In genomic region chr1:21078481-21079214, GRCm38 (mm10) we compare ENCODE assay signal across 8 mouse cellular contexts. TPM values are rescaled to one million over a fixed set of nuclear protein-coding genes. Genes with fewer than 3 reads are reported as not detected.
DNase-seq lines count a peak whose midpoint lies in the region; ATAC-seq and TF ChIP-seq lines count a peak whose summit lies in the region.

No protein-coding gene starts in this region.

- 1% methylated on average over 36 of the region's 36 CpGs for WGBS in heart, embryonic 12.5 days
- WGBS in liver, adult 2 months: 1% methylated on average over 36 of the region's 36 CpGs

- TF ChIP-seq CTCF in liver, adult 2 months (IDR thresholded peaks at IDR 0.05; ENCODE audit: low read depth, low read length): no peak

- H3K4me2 ChIP-seq in heart, embryonic 12.5 days: peak overlapping the region; percentile 70

- ATAC-seq in heart, embryonic 12.5 days (ENCODE audit: insufficient number of reproducible peaks, low FRiP score): peak; percentile 47

- H3K36me3 ChIP-seq in heart, embryonic 12.5 days: no peaks in the 10 kb centered on the region
- H3K36me3 ChIP-seq in liver, adult 2 months (ENCODE audit: control insufficient read depth, insufficient read depth, low read length): no peaks in the 10 kb centered on the region

- H3K79me2 ChIP-seq in liver, adult 2 months (ENCODE audit: control insufficient read depth, insufficient read depth, low read length): peaks cover 22% of the 10 kb centered on the region; the same call in 1 of the 2 replicates

- H3K9ac ChIP-seq in heart, embryonic 12.5 days: peak overlapping the region; percentile 79
- peak overlapping the region; percentile 79 for H3K9ac ChIP-seq in liver, adult 2 months (ENCODE audit: low read depth, low read length)

- H3K4me3 ChIP-seq in heart, embryonic 12.5 days: peak overlapping the region; percentile 72
- H3K4me3 ChIP-seq in liver, adult 2 months (ENCODE audit: insufficient read depth, low read depth, low read length): peak overlapping the region; percentile 73

- peak overlapping the region; percentile 58 for H3K27ac ChIP-seq in heart, embryonic 12.5 days (ENCODE audit: poor library complexity, severe bottlenecking)
- H3K27ac ChIP-seq in liver, adult 2 months (replicated peaks; ENCODE audit: insufficient read depth, low read depth, low read length): peak overlapping the region; percentile 67

- peak; percentile 39 for DNase-seq in adrenal gland, postnatal 14 days
- DNase-seq in adrenal gland, adult 2 months: no peak
- DNase-seq in spleen, postnatal 36 days (ENCODE audit: low spot score in 2 of 2): peak; percentile 8
- no peak for DNase-seq in spleen, adult 18-20 months
- peak; percentile 18 for DNase-seq in liver, adult 2 months (ENCODE audit: extremely low read depth, low read depth, low spot score)
- DNase-seq in natural killer cell, adult 2 months (ENCODE audit: low spot score in 2 of 2): peak; percentile 11 to 25
- no peak for DNase-seq in right cerebral cortex, postnatal 4 days

- H3K4me1 ChIP-seq in heart, embryonic 12.5 days (replicated peaks): peaks cover 49% of the 10 kb centered on the region
- peaks cover 12% of the 10 kb centered on the region for H3K4me1 ChIP-seq in liver, adult 2 months (ENCODE audit: control insufficient read depth, insufficient read depth, low read length)

- TF ChIP-seq POLR2A in liver, adult 2 months (IDR thresholded peaks at IDR 0.05; ENCODE audit: extremely low read depth, insufficient read depth, low read length): 0 out of 2 replicates have a peak, but pooled peaks have one; percentile 51

- no peaks in the 10 kb centered on the region for H3K27me3 ChIP-seq in heart, embryonic 12.5 days (replicated peaks)
- no peaks in the 10 kb centered on the region for H3K27me3 ChIP-seq in liver, adult 2 months (ENCODE audit: control insufficient read depth, insufficient read depth, low read length)

- no peaks in the 10 kb centered on the region for H3K9me3 ChIP-seq in heart, embryonic 12.5 days (replicated peaks)

RNA-seq across cellular contexts. Expression of gene Tram2, which starts 0.4 kb away (rescaled TPM):
- 7.0 and 7.1 TPM in 2 replicates for total RNA-seq in adrenal gland, postnatal 14 days (2021)
- total RNA-seq in adrenal gland, adult 2 months (2021): 1 to 10 TPM; 4.0 to 5.4 TPM
- polyA plus RNA-seq in adrenal gland, adult 2 months (2012; rRNA removed): 2.0 and 2.2 TPM in 2 replicates
- 5.5 and 5.8 TPM in 2 replicates for polyA plus RNA-seq in heart, embryonic 12.5 days (2016; fragmentation: Nextera tagmentation; extraction: Ambion mirVana)
- total RNA-seq in liver, adult 2 months (2014; rRNA removed): 2.5 and 2.8 TPM in 2 replicates
- polyA plus RNA-seq in liver, adult 2 months (2012; rRNA removed): 4.1 and 4.3 TPM in 2 replicates

Comparison
In these comparisons a context has a peak if more than half of its experiments do, and no peak if none do; other contexts are left out.
1. DNase-seq: peak in adrenal gland, postnatal 14 days (single experiment), spleen, postnatal 36 days (2 of 2), liver, adult 2 months (single experiment) and natural killer cell, adult 2 months (2 of 2); none in adrenal gland, adult 2 months (single experiment), spleen, adult 18-20 months (0 of 2) and right cerebral cortex, postnatal 4 days (single experiment).